Mouse (Mus musculus): Measurements from ENCODE around the gene Gm11983. TPM values are rescaled to one million over a fixed set of nuclear protein-coding genes. Genes with fewer than 3 reads are reported as not detected.
"Not testable (repeated sequence)": the region's sequence is repeated elsewhere in the genome, so short reads cannot be mapped to it uniquely, and the experiment has no call there.

Gene Gm11983
- total RNA-seq (2015; ENCODE audit: low replicate concordance) = not detected in 2 replicates
- total RNA-seq (2017; ENCODE audit: low replicate concordance) = not detected in 2 replicates

DNA sequence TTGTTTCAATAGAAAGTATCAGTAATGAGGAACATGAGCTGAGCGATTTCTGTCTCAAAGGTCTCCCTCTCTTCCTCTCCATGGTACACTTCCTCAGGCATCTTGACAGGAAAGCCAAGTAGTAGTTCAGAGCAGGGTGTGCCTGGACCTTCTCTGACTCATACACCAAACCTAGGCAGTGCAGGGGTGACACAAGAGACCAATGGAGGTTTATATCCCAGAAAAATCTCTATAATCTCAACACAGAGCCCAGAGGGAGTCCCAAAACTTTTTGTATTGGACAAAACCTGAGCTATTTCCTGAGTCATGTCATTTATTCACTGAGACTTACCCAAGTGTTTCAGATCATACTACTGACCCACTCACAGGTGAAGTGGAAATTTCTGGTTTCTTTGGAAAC lies at the start of gene Gm11983:
Gene Gm11983 (minus strand): TSS at position 101 of the 400 bp plus-strand sequence.
- ATAC-seq (replicated peaks; ENCODE audit: low FRiP score, poor library complexity, severe bottlenecking) = no peak

GRCm38 (mm10) chr11:6883045-6883444 lies 45.6 kb upstream of the Gm11983 start:
- ATAC-seq (replicated peaks; ENCODE audit: low FRiP score, poor library complexity, severe bottlenecking) = not testable (repeated sequence)

DNA sequence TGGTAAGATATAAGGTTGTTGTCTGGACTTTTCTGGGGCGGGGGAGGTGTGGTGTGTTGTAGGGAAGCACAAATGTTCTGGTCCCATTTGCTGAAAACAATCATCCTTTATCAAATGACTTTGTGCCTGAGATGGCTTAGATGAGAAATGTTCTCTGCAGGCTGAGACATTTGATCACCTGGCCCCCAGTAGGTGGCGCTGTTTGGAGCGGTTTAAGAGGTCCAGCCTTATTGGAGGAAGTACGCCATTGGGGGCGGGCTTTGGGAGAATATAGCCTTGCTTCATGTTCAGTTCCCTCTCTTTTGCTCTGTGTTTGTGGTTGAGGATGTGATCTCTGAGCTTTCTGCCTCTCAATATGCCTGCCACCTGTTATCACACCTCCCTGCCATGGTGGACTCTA lies 44.2 kb upstream of the Gm11983 start:
- ATAC-seq (replicated peaks; ENCODE audit: low FRiP score, poor library complexity, severe bottlenecking) = no peak

- no peak for ATAC-seq (replicated peaks; ENCODE audit: low FRiP score, poor library complexity, severe bottlenecking)
Observed at GRCm38 (mm10) chr11:6877740-6878139, 40.3 kb upstream of the Gm11983 start.

DNA sequence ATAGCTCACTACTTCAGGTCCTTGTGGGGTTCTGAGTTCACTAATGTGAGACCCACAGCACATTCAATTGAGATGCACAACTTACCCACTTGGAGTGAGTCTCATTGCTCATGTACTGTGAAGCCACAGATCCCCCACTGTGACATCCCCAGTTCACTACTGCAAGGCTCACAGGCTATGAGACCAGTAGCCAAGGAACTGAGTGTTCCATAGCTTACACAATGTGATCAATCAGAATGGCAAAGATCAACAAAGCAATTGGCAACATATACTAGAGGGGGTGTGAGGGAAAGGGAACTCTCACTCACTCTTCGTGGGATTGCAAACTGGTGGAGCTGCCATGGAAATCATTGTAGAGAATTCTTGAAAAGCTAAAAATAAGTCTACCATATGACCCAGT lies 33.5 kb upstream of the Gm11983 start:
- no peak for ATAC-seq (replicated peaks; ENCODE audit: low FRiP score, poor library complexity, severe bottlenecking)

- ATAC-seq (replicated peaks; ENCODE audit: low FRiP score, poor library complexity, severe bottlenecking) = no peak
Observed at GRCm38 (mm10) chr11:6865536-6865935, 28.1 kb upstream of the Gm11983 start.

DNA sequence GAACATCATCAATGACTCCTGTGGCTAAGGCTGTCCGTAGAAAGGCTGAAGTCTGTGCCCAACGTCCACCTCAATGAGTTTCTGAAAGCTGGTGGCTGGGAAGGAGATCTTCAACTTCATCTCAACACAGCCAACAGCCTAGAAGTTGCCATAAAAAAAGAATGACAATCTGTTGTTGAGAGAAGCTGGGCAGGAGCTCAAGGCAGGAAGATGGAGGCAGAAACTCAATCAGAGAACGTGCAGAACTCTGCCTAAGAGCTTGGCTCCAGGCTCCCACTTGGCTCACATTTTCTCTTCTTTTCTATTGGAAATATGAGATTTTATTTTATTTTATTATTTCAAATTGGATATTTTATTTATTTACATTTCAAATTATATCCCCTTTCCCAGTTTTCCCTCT lies 24.7 kb upstream of the Gm11983 start:
- ATAC-seq (replicated peaks; ENCODE audit: low FRiP score, poor library complexity, severe bottlenecking) = no peak

DNA sequence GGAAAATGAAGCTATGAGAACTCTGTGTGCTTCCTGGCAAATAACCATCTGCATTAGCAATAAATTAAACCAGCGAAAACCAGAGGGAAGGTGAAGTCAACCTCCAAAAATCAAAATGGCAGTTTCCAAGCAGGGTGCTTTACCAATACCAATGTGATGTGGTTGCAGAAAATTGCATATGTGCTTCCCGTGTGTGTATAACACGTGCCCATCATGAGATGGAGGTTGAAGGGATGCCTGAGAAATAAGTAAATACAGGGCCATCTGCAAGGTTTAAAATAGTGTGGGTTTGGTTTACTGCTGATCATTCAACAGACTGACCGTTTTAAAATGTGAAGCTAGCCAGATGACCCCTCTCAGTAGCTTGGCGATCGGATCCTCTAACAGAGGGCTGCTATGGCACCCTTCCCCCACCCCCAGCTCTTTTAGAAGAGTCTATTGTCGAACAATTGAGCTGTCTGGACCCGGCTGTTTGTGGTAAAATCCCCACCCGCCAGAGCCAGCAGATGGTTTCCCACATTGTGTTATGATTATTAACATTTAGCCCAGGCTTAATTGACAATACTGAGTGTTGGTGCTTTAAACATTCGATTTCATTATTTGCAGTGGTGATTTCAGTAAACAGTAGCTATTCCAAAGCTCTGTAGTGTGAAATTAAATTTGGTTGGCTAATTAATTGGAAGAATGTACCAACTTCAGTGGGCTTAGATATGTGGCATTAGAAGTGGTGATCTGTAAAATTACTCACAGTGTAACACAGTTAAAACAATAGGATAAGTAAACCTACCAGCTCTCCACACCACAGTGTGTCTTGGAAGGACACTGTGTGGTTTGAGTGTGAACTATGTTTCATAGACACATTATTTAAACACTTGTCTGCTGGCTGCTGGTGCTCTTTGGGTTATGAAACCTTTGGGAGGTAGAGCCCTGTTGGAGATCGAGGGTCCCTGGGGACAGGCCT lies 22.7 kb upstream of the Gm11983 start:
- no peak for ATAC-seq (replicated peaks; ENCODE audit: low FRiP score, poor library complexity, severe bottlenecking)

GRCm38 (mm10) chr11:6859096-6859495 lies 21.6 kb upstream of the Gm11983 start:
- ATAC-seq (replicated peaks; ENCODE audit: low FRiP score, poor library complexity, severe bottlenecking) = no peak

GRCm38 (mm10) chr11:6855942-6856341 lies 18.5 kb upstream of the Gm11983 start:
- ATAC-seq (replicated peaks; ENCODE audit: low FRiP score, poor library complexity, severe bottlenecking) = no peak

GRCm38 (mm10) chr11:6853366-6853765 lies 15.9 kb upstream of the Gm11983 start:
- not testable (repeated sequence) for ATAC-seq (replicated peaks; ENCODE audit: low FRiP score, poor library complexity, severe bottlenecking)

- ATAC-seq (replicated peaks; ENCODE audit: low FRiP score, poor library complexity, severe bottlenecking) = no peak
Observed at GRCm38 (mm10) chr11:6843831-6844230, 6.4 kb upstream of the Gm11983 start.

DNA sequence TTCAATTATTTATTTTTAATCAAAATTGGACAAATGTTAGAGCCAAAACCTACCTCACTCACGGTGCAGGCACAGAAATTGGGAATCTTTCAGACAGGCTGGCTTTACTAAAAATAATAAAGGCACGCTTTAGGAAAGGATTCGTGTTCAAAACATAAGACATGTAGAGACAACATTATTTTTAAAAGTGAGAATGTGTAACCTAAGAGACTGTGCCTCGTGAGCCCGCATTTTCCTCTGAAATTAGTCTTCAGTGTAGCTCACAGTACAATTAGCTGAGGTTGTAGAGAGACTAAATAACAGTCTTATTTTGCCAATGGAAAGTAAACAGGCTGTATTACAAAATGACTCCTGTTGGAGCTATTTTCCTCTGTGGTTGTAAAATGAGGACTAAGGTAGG lies 4.7 kb upstream of the Gm11983 start:
- no peak for ATAC-seq (replicated peaks; ENCODE audit: low FRiP score, poor library complexity, severe bottlenecking)

DNA sequence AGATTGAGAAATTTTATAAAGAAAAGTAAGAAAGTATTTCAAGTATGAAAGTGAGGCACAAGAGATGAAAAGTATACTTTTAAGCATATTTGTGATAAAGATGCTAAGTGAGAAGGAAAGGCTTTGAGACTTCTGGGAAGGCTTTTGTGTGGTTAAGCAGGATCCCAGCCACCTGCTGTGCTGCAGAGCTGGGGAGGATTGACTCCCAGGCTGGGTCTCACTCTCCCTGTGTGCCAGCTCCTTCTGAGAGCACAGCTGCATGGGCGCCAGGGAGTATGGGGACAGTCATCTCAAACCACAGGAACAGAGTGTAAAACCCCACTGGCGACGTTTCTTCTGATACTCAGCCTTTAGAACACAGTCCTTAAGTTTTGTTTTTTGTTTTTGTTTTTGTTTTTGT lies 3.3 kb upstream of the Gm11983 start:
- no peak for ATAC-seq (replicated peaks; ENCODE audit: low FRiP score, poor library complexity, severe bottlenecking)

DNA sequence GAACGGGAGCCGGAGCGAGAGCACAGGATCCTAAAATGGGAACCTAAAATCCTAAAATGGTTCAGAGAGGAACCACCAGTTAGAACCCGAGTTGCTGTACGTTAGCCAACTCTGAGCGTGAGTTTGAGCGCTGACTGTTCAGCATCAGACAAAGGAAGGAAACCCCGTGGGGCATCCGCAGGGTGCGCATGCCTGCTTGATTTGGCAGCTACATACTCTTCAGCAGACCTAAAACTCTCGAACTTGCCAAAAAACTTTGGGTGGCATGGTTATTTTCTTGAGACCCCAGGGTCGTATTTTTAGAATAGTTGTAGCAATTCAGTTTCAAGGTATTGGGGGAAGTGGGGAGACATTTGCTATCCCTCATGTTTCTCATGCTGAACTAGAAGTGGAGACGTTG lies 2.8 kb downstream of the Gm11983 start:
- no peak for ATAC-seq (replicated peaks; ENCODE audit: low FRiP score, poor library complexity, severe bottlenecking)

- ATAC-seq (replicated peaks; ENCODE audit: low FRiP score, poor library complexity, severe bottlenecking) = no peak
Observed at GRCm38 (mm10) chr11:6833731-6834130, 3.7 kb downstream of the Gm11983 start.

DNA sequence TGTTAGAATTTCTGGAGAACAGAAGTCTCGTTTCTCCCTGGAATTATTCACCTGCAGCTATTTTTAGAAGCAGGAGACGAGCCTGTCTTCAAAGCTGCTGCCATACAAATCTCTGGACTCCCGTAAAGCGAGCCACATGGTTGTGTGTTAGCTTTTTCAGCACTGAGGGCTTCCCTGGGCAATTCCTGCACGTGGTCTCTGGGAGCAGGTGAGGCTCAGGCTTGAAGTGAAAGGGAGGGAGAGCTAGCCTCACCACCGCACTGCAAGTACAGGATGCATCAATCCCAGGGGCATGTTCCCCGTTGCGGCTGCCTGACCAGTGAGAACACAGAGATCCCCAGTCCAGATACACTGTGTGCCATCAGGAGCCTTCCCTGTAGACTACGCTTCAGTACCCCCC lies 5.5 kb downstream of the Gm11983 start:
- ATAC-seq (replicated peaks; ENCODE audit: low FRiP score, poor library complexity, severe bottlenecking) = no peak

DNA sequence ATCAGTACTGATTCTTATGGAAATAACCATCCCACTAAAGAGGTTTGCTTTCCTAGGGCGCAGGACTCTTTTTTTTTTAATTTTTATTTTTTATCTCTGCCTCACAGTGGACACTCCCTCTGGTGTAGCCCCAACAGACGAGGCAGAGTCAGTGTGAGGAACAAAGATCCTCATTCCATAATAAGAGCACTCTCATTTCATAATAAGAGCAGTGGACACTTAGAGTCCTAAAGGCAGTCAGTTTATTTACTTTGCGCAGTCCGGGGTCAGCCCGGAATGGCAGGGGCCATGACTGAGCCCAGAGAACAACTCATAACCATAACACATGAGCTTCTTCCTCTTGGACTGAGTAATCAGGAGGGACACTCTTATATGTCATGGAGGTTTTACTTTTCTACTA lies 9.3 kb downstream of the Gm11983 start:
- no peak for ATAC-seq (replicated peaks; ENCODE audit: low FRiP score, poor library complexity, severe bottlenecking)

DNA sequence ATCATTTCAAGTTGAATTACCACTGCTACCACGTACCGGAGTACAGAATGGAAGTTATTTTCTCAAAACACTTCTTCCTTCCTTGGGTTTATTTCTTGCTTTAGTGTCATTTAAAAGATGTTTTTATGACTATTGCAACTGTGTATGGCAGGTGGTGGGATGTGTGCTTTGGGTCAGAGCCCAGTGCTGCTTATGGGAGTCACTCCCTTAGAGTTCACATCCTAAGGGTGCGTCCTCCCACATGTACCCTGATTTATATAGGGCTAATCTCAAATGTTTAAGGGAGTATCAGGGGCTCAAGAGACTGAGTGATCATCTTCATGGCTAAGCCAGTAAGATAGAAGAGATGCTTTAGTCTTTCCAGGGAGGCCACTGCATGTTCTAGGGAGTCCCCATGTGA lies 11.3 kb downstream of the Gm11983 start:
- no peak for ATAC-seq (replicated peaks; ENCODE audit: low FRiP score, poor library complexity, severe bottlenecking)

- no peak for ATAC-seq (replicated peaks; ENCODE audit: low FRiP score, poor library complexity, severe bottlenecking)
Observed at GRCm38 (mm10) chr11:6823176-6823575, 14.3 kb downstream of the Gm11983 start.

GRCm38 (mm10) chr11:6814486-6814885 lies 23.0 kb downstream of the Gm11983 start:
- no peak for ATAC-seq (replicated peaks; ENCODE audit: low FRiP score, poor library complexity, severe bottlenecking)
